In genomic region chr13:72815236-72815932, GRCm38 (mm10) we compare ENCODE assay signal across 12 mouse cellular contexts.
DNase-seq lines count a peak whose midpoint lies in the region; ATAC-seq and TF ChIP-seq lines count a peak whose summit lies in the region.
"Had no signal": no experiment of that assay in that cellular context is flagged by ENCODE, and none has a peak within 500 bp of the region (broad histone marks: within the 10 kb centered on the region; RNA-seq: fewer than 3 reads in every experiment).

No protein-coding gene starts in this region.

- peak; percentile 3 to 31 for DNase-seq in kidney, adult 8-10 months
- peak; percentile 48 for DNase-seq in embryonic facial prominence, embryonic 10.5 days (ENCODE audit: low spot score)
- no peak for DNase-seq in kidney, postnatal 0 days (ENCODE audit: low spot score)
- no peak for DNase-seq in left cerebral cortex, adult 8-10 months (ENCODE audit: low spot score in 2 of 2)
- no peak for DNase-seq in frontal cortex, postnatal 25 days (ENCODE audit: low spot score in 2 of 2)
- DNase-seq: gastrocnemius, adult 2 months; heart, postnatal 36 days; left cerebral cortex, postnatal 4 days had no signal

- H3K9ac ChIP-seq in kidney, embryonic 15.5 days = no peak overlapping the region
- no peak overlapping the region for H3K9ac ChIP-seq in kidney, postnatal 0 days (ENCODE audit: low read depth, low read length)
- H3K9ac ChIP-seq in neural tube, embryonic 14.5 days (replicated peaks; ENCODE audit: low read depth, low read length) = no peak overlapping the region
- H3K9ac ChIP-seq: lung, embryonic 14.5 days had no signal

- H3K27me3 ChIP-seq in kidney, embryonic 15.5 days = peaks cover 54% of the 10 kb centered on the region
- peaks cover 100% of the 10 kb centered on the region for H3K27me3 ChIP-seq in embryonic facial prominence, embryonic 10.5 days (replicated peaks; ENCODE audit: low read depth, poor library complexity, severe bottlenecking)
- H3K27me3 ChIP-seq in kidney, postnatal 0 days (ENCODE audit: insufficient read depth, low read length) = peaks cover 11% of the 10 kb centered on the region
- H3K27me3 ChIP-seq in neural tube, embryonic 14.5 days (ENCODE audit: control insufficient read depth, insufficient read depth, low read length) = peaks cover 14% of the 10 kb centered on the region

- H3K4me2 ChIP-seq in kidney, embryonic 15.5 days = no peak overlapping the region
- H3K4me2 ChIP-seq in kidney, postnatal 0 days (ENCODE audit: low read length) = no peak overlapping the region
- H3K4me2 ChIP-seq in neural tube, embryonic 14.5 days (ENCODE audit: low read depth, low read length) = no peak overlapping the region
- H3K4me2 ChIP-seq: lung, embryonic 14.5 days had no signal

- TF ChIP-seq CTCF in kidney, postnatal 0 days (IDR thresholded peaks at IDR 0.05; ENCODE audit: low read depth) = no peak

- no peaks in the 10 kb centered on the region for H3K9me3 ChIP-seq in kidney, embryonic 15.5 days (replicated peaks)
- no peaks in the 10 kb centered on the region for H3K9me3 ChIP-seq in embryonic facial prominence, embryonic 10.5 days
- no peaks in the 10 kb centered on the region for H3K9me3 ChIP-seq in kidney, postnatal 0 days (replicated peaks; ENCODE audit: low read length)
- H3K9me3 ChIP-seq in neural tube, embryonic 14.5 days (ENCODE audit: control insufficient read depth, low read length) = no peaks in the 10 kb centered on the region

- no peaks in the 10 kb centered on the region for H3K4me1 ChIP-seq in kidney, embryonic 15.5 days
- H3K4me1 ChIP-seq in embryonic facial prominence, embryonic 10.5 days = peaks cover 33% of the 10 kb centered on the region
- H3K4me1 ChIP-seq in kidney, postnatal 0 days (replicated peaks; ENCODE audit: insufficient read depth, low read length) = no peaks in the 10 kb centered on the region
- H3K4me1 ChIP-seq in neural tube, embryonic 14.5 days (ENCODE audit: control insufficient read depth, insufficient read depth, low read length) = 0 out of 2 replicates have a peak, but pooled peaks cover 11% of the 10 kb centered on the region

- no peak for ATAC-seq in kidney, embryonic 15.5 days (replicated peaks; ENCODE audit: low FRiP score)
- ATAC-seq in kidney, postnatal 0 days (replicated peaks; ENCODE audit: low FRiP score, low read depth) = 0 out of 2 replicates have a peak, but pooled peaks have one; percentile 13
- ATAC-seq in neural tube, embryonic 14.5 days (ENCODE audit: low read depth) = peak; percentile 36; the same call in 1 of the 2 replicates

- H3K36me3 ChIP-seq in kidney, embryonic 15.5 days = no peaks in the 10 kb centered on the region
- H3K36me3 ChIP-seq in embryonic facial prominence, embryonic 10.5 days (replicated peaks) = no peaks in the 10 kb centered on the region
- no peaks in the 10 kb centered on the region for H3K36me3 ChIP-seq in kidney, postnatal 0 days (ENCODE audit: insufficient read depth, low read length)
- no peaks in the 10 kb centered on the region for H3K36me3 ChIP-seq in neural tube, embryonic 14.5 days (ENCODE audit: control insufficient read depth, insufficient read depth, low read length)

- H3K27ac ChIP-seq in kidney, embryonic 15.5 days = no peak overlapping the region
- H3K27ac ChIP-seq in embryonic facial prominence, embryonic 10.5 days (replicated peaks) = peak overlapping the region; percentile 44; the same call in 1 of the 2 replicates
- no peak overlapping the region for H3K27ac ChIP-seq in kidney, postnatal 0 days
- H3K27ac ChIP-seq in neural tube, embryonic 14.5 days (ENCODE audit: low read depth, low read length) = no peak overlapping the region
- H3K27ac ChIP-seq: gastrocnemius, adult 2 months; layer of hippocampus, adult 2 months had no signal

- no peak overlapping the region for H3K4me3 ChIP-seq in kidney, embryonic 15.5 days (replicated peaks)
- H3K4me3 ChIP-seq in embryonic facial prominence, embryonic 10.5 days = no peak overlapping the region
- no peak overlapping the region for H3K4me3 ChIP-seq in kidney, postnatal 0 days (replicated peaks; ENCODE audit: low read depth, low read length)
- no peak overlapping the region for H3K4me3 ChIP-seq in neural tube, embryonic 14.5 days (ENCODE audit: low read depth, low read length)
- H3K4me3 ChIP-seq: gastrocnemius, adult 2 months; layer of hippocampus, adult 2 months had no signal

- 12% methylated on average over 4 of the region's 4 CpGs for WGBS in kidney, embryonic 15.5 days
- 3% methylated on average over 4 of the region's 4 CpGs for WGBS in embryonic facial prominence, embryonic 10.5 days
- 5% methylated on average over 4 of the region's 4 CpGs for WGBS in kidney, postnatal 0 days
- WGBS in neural tube, embryonic 14.5 days = 5% methylated on average over 4 of the region's 4 CpGs

Comparison
In these comparisons a context has a peak if more than half of its experiments do, and no peak if none do; other contexts are left out.
1. DNase-seq: peak in kidney, adult 8-10 months (2 of 2) and embryonic facial prominence, embryonic 10.5 days (single experiment); none in kidney, postnatal 0 days (single experiment), left cerebral cortex, adult 8-10 months (0 of 2) and frontal cortex, postnatal 25 days (0 of 2).